Mouse (Mus musculus) kidney, postnatal 10 days (tissue): ENCODE data around the gene Tex9.
"Not testable (repeated sequence)": the region's sequence is repeated elsewhere in the genome, so short reads cannot be mapped to it uniquely, and the experiment has no call there.

Source experiments
- DNase-seq: peaks from one replicate; pipeline ENCODE4 v3.0.0; 2021; ENCODE audit warnings: mixed read lengths

Gene Tex9

DNA sequence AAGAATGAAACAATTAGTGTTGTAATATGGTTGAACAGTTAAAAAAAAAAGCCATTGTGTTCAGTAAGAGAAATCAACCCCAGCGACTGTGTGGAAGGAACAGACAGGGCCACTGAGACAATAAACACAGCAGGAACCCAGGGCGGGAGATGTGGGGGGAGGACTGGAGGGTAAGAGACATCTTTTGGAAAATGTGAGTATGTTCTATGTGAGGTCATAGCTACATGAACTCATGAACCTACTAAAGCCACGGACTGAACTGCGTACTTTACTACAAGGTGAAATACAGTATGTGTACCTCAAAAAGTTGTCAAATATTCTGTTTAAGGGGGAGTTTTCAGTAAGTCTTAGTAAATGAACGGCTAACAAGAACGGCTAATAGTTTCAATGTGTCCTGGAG lies 14.7 kb downstream of the Tex9 start:
- no peak for DNase-seq

GRCm38 (mm10) chr9:72475511-72475910 lies 16.5 kb downstream of the Tex9 start:
- DNase-seq, result no peak

GRCm38 (mm10) chr9:72469851-72470250 lies 22.2 kb downstream of the Tex9 start:
- DNase-seq, result no peak

DNA sequence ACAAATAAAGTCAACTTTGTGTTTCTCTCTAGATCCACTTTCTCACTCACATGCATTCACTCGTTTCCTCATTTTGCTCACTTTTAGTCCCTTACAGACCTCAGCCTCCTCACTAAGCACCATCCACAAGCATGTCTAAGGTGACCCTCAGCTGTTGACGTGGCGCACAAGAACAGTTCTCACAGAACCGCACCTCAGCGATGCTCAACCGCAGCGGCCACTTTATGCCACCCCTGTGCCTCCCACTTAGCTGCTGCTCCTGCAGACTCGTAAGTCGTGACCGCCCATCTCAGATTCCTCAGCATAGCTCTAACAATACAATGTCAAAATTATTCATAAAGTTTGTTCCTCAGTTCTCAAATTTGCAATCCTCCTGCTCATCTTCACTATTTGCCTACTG lies 23.4 kb downstream of the Tex9 start:
- DNase-seq, result no peak

- DNase-seq, result peak; percentile 30
Measured at GRCm38 (mm10) chr9:72467551-72468407, 24.2 kb downstream of the Tex9 start.

GRCm38 (mm10) chr9:72465754-72466181 lies 26.2 kb downstream of the Tex9 start:
- no peak for DNase-seq

- DNase-seq, result no peak
Measured at GRCm38 (mm10) chr9:72464806-72465205, 27.2 kb downstream of the Tex9 start.

DNA sequence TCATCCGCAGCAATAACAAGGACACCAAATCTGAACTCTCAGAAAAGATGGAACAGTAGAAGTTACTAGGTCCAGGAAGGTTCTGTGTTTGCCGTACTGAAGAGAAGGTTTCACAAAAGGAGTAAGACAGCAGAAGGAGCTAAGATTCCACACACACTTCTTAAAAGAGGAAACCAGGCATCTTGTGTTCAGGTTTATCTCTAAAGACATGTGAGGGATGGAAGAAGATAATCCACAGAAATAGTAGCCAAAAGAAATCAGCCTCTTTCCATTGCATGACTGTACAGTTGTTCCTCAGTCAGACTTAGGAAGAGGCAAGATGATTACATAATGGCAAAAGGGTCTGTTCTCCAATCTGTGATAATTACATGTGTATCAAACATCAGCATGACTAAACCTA lies 29.6 kb downstream of the Tex9 start:
- no peak for DNase-seq

GRCm38 (mm10) chr9:72460767-72461166 lies 31.2 kb downstream of the Tex9 start:
- no peak for DNase-seq

GRCm38 (mm10) chr9:72459703-72460102 lies 32.3 kb downstream of the Tex9 start:
- no peak for DNase-seq

- peak; percentile 82 for DNase-seq
Measured at GRCm38 (mm10) chr9:72458233-72458632, 33.8 kb downstream of the Tex9 start.

GRCm38 (mm10) chr9:72456374-72456773 lies 35.6 kb downstream of the Tex9 start:
- DNase-seq, result no peak

DNA sequence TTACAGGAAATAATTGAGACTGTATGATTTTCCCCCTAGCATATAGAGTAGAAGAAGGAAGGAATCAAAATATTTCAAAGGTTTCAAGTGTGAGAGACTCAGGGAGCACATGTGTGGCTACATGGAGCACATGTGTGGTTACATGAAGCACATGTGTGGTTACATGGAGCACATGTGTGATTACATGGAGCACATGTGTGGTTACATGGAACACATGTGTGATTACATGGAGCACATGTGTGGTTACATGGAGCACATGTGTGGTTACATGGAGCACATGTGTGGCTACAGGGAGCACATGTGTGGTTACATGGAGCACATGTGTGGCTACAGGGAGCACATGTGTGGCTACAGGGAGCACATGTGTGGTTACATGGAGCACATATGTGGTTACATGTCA lies 37.7 kb downstream of the Tex9 start:
- not testable (repeated sequence) for DNase-seq

GRCm38 (mm10) chr9:72451111-72451510 lies 40.9 kb downstream of the Tex9 start:
- no peak for DNase-seq

DNA sequence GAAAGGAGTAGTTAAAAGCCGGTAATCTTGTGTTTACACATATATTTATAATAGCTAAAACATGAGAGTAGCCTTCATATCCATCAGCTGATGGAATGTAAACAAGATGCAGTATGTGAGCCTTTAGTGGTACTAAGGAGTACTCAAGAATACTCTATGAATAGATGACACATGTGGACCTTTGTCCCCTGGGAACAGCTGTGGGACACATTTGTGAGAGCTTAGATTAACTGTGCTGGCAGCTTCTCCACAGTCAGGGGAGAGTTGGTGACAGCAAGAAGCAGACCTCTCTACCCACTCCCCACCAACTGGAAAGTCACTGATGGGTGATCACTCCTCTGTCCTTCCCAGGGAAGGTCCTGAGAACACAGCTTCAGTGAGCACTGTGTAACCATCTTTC lies 41.6 kb downstream of the Tex9 start:
- no peak for DNase-seq

- DNase-seq, result no peak
Measured at GRCm38 (mm10) chr9:72449841-72450240, 42.2 kb downstream of the Tex9 start.

DNA sequence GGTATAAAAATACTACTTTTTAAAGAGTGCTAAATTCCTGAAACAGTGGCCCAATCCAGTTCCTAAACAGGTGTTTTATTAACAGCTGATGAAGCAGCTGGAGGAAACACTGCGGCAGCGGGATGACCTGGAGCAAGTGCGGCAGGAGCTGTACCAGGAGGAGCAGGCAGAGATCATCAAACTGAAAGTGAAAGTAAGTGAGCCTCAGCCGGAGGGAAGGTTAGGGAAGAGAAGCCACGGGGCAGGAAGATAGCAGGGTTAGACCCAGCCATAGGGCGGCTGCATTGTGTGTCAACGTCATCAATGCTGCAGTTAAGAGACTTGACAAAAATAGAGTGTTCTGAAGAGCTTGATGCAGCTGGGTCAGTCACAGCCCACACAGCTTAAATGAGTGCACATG lies 42.6 kb downstream of the Tex9 start:
- no peak for DNase-seq

- peak; percentile 77 for DNase-seq
Measured at GRCm38 (mm10) chr9:72448026-72448425, 44.0 kb downstream of the Tex9 start.

- DNase-seq, result no peak
Measured at GRCm38 (mm10) chr9:72441927-72442715, 49.9 kb downstream of the Tex9 start.

DNA sequence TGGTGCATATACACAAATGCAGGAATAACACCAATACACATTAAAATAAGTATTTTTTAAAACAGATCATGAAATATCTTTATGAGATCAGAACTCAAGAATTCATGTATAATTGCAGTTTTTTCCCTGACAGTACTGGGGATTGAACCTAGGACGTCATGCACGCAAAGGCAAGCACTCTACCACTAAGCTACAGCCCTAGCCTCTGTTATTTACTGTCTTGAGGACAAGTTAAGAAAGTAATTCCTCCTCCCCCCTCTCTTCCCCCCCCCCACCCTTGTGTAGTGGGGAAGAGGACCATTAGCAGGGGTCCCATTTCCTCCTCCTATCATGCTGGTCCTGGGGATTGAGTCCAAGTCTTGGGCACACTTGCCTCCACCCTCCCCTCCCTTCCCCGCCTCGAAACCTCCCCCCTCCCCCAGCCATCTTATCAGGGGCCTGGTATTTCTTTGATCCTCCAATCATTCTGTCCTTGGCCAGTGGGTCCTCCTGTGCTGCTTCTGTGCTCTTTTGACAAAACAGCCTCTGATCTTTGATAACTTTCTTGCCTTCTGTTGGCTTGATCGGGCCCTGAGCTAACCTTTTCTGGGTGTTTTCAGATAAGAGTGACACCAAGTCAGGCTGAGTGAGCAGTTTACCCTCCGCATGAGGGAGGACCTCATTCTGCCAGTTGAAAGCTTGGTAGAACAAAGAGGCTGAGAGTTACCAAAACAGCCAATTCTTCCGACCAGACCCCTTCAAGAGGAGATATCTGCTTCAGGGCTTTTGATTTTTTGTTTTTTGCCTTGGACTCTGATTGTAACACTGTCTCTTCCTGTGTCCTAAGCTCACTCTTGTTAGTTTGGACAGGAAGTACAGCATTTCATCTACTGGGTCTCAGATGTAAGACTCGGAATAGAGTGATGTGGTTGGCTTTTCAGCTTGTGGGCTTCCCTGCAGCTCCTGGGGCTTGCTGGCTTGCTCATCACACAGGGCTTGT lies 50.8 kb downstream of the Tex9 start:
- no peak for DNase-seq

GRCm38 (mm10) chr9:72440358-72440757 lies 51.7 kb downstream of the Tex9 start:
- no peak for DNase-seq

DNA sequence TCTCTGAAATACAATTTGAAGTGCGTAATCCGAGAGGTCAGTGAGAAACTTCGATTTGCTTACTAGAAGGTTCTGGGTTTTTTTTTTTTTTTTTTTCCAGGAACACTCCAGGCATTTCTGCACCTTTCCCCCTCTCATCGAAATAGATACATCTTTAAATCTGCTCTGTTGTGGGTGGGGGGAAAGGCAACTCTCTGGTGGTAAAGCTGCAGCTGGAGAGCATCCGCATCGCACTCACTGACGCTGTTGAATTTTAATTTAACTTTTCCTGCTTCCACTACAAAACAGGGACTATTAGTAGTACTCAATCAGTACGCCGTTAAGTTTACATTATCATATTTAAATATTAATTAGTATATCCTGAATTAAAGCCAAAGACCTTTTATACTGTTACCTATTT lies 53.3 kb downstream of the Tex9 start:
- DNase-seq, result no peak
